Mouse (Mus musculus): Measurements from ENCODE around the gene Mccc1. TPM values are rescaled to one million over a fixed set of nuclear protein-coding genes. Genes with fewer than 3 reads are reported as not detected.

The Mccc1 gene
- total RNA-seq, 2 experiments from 2014 or later: 58.5 to 68.7 TPM

DNA sequence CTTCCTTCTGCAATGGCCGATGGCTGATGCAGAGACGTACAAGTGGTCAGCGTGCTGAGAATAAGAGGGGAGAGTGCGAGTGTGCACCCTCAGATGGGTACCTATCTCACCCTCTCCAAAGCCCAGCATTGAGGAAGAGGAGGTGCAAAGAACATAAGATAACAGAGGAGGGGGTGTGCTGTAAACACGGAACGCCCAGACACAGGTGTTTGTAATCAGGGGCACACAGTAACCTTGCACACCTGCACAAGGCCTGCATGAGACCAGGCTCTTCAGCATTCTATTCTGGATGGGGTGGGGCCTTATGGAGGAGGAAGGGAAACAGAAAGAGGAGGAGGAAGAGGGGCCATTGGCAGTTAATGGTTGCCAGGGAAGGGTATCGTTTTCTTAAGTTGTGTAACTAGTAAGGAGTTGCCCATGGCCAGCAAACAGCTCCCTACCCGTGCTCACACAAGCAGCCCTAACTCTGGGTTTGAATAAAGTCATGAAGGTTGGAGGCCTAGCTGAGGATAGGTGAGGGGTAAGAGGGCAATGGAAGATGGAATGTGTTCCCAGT is 33.0 kb downstream of the Mccc1 start:
- no peak for DNase-seq
- intact Hi-C loops (cut with DNase I): no loop called here

DNA sequence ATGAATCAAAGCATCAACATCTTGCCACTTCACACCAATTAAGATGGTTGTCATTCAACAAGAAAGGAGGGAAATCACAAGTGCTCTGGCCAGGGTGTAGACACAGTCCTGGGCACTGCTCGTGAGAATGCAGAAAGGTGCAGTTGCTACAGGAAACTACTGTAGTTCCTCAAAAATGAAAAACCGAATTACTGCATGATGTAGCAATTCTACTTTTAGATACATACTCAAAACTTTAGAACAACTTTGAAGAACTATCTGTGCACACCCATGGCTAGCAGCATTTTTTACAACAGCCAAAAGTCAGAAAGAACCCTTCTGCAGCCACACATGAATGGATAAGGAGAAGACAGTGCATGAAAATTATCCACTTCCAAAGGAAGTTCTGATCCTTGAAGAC is 34.0 kb downstream of the Mccc1 start:
- intact Hi-C loops (cut with DNase I): no loop called here
- DNase-seq: no peak

DNA sequence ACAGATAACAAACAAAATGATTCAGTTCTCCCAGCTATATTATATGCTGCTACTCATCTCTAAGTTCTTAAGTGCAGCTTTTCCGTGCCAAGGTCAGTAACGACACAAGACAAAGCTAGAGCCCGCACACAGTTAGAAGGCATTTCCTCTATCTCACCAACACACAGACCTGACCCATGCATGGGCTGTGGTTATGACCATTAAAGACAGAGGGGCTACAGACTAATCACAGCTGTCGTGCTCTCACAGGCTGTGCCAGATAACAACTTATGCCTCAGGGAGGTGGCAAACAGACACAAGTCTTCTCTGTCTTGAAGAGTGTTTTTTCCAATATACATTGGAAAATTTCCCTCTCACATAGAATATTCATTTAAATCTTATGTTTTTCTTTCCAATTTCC is 35.5 kb downstream of the Mccc1 start:
- intact Hi-C loops (cut with DNase I): no loop called here
- DNase-seq: no peak

DNA sequence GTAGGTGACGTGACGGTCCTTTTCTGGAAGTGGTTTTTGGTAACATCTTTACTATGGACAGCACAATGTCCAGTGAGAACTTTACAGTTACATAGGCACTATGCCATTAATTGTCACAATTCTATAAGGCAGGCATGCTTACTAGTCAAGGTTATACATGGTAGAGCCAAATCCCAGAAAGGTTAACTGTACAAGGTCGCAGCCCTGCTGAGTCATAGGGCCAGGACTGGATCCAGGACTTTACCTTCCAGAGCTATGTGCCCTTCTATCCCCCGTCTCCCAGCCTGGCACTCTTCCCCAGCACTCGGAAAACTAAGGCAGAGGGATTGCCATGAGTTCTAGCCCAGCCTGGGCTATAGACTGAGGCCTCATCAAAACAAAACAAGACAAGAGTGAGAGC is 36.6 kb downstream of the Mccc1 start:
- no peak for DNase-seq
- intact Hi-C loops (cut with DNase I): no loop called here

DNA sequence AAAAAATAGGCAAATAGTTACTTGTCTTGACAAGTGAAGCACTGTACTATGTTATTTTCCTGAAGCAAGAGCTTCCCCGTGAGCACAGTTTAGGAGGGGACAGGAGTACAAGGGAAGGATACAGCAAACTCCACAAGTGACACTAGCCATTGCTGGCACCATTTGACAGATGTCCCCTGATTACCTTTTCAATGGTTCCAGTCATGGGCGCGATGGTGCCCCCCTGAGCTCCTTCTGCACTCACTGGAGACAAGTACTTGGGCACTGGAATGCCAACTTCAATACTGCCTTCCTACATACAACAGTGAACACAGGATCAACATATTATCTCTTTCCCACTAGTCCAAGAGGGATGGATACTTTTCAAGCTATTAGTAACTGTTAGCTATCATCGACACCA is 37.1 kb downstream of the Mccc1 start:
- no peak for DNase-seq
- intact Hi-C loops (cut with DNase I): no loop called here

DNA sequence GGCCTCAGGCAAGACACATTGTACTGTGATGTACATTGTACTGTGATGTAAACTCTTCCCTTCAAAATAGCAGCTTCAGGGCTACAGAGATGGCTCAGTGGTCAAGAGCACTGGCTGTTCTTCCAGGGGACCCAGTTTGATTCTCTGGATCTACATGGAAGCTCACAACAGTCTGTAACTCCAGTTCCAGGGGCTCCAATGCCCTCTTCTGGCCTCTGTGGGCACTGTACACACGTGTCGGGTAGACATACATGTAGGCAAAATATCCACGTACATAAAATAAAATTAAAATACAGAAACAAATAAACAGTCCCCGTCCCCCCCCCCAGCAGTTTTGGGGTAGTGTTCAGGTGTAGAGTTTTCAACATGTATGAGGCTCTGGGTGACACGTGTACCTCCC is 37.5 kb downstream of the Mccc1 start:
- DNase-seq: no peak
- intact Hi-C loops (cut with DNase I): no loop called here

DNA sequence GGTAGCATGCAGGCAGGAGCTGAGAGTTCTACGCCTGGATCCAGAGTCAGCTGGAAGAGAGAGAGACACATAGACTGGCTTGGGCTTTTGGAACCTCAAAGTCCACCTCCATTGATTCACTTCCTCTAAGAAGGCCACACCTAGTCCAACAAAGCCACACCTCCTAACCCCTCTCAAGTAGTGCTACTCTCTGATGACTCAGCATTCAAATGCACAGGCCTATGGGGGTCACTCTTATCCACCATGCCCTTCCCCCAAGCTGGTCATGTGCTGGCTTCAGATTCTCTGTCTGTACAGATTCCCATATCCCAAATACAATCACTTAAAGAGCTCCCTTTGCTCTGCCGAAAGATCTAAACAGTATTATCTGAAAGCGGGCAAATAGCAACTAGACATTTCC is 43.2 kb downstream of the Mccc1 start:
- intact Hi-C loops (cut with DNase I): no loop called here
- no peak for DNase-seq

DNA sequence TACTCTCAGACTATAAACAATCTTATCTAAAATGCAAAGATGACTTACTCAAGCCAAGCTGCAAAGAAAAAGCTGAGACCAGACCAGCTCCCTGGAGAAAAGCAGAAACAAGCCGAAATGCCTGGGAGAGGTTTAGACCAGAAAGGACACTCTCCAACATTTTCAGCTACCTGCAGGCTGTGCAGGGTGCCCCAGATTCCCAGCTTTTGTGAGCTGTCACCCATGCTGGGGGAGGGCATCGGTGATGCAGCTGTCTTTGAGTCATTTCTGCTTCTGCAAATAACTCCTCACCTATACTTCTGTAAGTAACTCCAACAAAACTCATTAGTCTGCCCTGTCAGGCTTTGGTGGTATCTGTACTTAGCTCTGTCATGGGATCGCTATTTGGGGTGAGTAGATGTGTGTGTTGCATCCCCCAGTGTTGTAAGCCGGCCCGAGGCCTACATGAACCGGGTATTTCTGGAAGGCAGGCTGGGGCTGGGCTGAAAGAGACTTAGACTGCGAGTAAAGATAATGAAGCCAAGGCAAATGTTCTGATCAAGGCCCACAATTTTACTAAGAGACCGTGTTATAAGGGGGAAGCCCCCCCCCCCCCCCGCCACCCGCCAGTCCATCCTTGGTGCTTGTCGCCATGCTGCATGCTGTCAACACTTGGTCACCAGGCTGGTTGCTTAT is 45.4 kb downstream of the Mccc1 start:
- DNase-seq: no peak
- intact Hi-C loops (cut with DNase I): no loop called here

DNA sequence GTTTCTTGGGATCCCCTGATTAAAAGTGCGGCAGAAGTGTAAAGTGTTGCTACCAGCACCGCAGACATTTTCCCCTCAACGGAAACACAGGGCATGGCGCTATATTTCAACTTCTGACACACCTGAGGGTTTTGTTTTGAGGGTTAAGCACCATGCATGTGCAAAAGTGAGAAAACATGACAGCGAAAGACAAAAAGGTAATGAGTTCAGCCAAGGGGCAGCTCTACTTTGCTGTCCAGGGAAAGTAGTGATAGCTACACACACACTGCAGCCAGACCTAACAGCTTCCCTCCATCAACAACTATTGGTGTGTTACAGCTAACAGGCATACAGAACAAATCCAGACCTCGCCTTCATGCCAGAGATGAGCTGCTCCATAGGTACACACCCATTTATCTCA is 46.7 kb downstream of the Mccc1 start:
- no peak for DNase-seq

DNA sequence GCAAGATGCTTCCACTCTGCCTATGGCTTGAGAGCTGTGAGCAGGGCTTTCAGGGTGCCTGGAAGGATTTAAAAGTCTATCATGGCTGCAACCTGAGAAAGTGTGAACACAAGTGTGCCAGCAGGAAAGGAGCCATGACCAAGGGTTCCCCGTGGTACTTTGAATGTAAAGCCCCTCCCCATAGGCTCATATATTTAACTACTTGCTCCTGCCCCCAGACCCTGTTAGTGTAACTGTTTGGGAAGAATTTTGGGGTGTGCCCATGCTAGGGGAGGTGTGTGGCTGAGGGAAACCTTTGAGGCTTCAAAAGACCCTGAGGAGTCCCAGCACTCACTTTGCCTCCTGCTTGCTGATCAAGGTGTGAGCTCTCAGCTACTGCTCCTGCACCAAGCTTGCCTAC is 47.3 kb downstream of the Mccc1 start:
- DNase-seq: no peak
- intact Hi-C loops (cut with DNase I): no loop called here

More for the DNA sequence above, 46.7 kb downstream of the Mccc1 start:
- intact Hi-C loops (cut with DNase I): no loop called here

DNA sequence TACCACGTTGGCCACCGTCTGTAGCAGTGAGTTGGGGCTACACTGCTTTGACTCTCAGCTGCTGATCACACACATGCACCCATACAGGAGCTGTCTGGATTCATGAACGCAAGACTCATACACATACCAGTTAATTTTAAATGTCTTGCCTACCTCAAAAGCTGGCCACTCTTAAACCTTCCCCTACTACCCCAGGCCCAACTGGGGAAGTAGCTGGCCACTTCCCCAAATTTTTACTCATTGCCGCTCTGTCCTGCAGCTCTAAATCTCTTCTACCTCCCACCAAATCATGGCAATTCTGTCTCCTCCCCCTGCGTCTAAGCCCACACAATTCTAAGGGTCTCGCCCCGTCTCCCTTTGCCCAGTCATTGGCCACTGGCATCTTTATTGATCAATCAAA is 52.3 kb downstream of the Mccc1 start:
- no peak for DNase-seq
- intact Hi-C loops (cut with DNase I): no loop called here

DNA sequence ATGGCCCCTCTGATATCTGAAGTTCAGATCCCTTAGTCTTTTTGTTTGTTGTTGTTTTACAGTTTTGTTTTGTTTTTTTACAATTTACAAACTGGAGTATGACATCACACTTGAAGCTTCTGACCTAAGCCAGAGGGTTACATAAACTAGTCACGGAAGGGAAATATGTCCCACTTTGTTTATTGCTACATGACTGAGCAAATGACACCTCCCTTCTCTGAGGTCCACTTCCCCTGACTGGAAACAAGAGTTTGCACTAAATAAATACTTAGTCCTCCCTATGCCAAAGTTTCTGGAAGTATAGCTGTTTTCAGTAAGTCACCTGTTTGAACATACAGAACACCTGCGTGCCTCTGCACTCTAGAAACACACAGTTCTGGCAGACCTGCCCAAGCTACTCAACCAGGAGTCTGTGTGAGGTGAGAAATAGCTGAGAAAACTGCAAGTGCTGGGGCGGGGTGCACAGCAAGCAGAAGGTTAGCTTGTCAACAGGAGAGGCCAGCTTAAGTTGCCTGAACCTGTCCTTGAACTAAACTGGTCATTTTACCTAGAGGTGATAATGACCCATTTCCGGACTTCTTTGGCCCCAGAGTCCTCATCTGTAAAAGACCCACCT is 59.9 kb downstream of the Mccc1 start:
- intact Hi-C loops (cut with DNase I): no loop called here
- no peak for DNase-seq

DNA sequence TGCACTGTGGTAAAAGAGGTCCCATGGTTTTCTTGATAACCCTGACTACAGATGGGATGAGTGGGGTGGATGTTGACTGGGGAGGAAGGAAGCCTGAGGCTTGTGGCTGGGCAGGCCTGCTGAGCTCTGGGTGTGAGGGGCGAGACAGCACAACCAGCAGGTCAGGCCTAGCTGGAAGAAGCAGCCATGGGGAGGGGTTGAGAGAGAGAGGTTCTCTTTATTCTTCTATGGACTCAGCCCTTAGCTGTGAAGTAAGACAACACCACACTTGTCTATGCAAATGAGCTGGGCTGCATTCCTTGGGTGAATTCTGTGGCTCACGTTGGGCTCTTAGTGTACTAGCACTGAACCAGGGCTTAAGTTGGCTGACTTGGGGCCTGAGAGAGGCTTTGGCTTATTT is 60.4 kb downstream of the Mccc1 start:
- no peak for DNase-seq
- intact Hi-C loops (cut with DNase I): no loop called here

DNA sequence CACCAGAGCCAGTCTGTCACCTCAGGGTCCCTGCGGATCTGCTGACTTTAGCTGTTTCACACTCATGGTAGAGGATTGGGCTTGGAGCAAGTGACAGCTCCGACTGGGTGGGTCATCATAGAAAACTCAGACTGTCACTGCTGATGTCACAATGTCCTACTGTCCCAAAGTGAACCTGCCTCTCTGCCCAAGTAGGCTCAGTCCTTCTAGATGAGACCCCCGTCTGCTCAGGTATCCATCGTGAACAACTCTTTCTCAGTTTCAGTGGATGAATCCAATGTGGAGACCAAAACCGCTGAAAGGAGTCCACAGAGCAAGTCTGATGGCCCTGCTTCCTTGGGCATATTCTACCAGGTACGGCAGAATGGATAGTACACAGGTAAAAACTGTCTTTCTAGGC is 63.1 kb downstream of the Mccc1 start, which contains the start of gene Dcun1d1:
TSS of gene Dcun1d1 (minus strand) at position 101 of the 400 bp plus-strand sequence.
- DNase-seq: no peak
- intact Hi-C loops (cut with DNase I): no loop called here

DNA sequence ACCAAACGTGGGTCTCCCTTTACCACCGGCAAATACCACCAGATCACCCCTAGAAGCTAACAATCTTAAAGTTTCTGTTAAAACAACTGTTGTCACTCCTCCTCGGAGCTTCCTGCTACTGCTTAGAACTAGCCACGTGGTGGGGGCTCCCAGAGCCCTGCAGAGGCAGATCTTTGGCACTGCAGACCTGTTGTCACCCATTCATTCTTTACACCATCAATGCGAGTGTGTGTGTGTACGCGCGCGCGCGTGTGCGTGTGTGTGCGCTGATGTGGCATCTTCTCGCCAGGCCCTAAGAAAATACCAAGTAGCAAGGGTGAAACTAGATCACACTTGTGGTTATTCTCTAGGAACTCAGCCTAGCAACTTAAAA is 67.1 kb downstream of the Mccc1 start:
- intact Hi-C loops (cut with DNase I): loop anchor here (5.0 kb wide), 2 partner anchors 64 to 181 kb away; partner anchors contain the start of gene Atp11b

DNA sequence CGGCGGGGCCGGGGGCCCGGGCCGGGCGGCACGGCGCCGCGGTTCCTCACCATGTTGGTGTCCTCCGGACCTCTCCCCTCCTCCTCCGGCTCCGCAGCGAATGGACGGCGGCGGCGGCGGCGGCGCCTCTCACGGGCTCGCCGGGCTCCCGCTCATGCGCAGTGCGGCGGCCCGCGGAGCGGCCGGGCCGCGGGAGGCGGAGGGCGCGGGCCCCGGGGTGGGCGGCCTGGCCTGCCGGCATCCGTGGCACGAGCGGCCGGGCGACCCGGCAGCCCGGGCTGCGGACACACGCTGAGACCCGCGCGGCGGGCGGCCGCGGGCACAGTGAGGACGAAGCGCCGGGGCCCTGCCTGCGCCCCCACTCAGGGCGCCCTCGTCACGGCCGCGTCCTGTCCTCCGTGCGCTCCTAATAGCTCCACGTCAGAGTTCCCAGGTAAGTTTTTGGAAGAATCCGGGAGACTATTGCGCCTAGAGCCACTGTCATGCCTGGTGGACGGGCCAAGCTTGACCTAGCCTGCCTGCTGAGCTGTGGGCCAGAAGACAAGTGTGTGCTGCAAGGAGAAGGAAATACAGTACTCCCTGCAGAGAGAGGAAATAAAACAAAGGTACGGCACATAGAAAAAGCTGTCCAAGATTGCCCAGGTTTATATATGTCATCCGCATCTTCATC is 67.6 kb downstream of the Mccc1 start:
- intact Hi-C loops (cut with DNase I): loop anchor here (5.0 kb wide), 2 partner anchors 64 to 181 kb away; partner anchors contain the start of gene Atp11b
- DNase-seq: peak; percentile 91 to 92

More for the DNA sequence above, 67.1 kb downstream of the Mccc1 start:
- DNase-seq: peak; percentile 7 to 33

DNA sequence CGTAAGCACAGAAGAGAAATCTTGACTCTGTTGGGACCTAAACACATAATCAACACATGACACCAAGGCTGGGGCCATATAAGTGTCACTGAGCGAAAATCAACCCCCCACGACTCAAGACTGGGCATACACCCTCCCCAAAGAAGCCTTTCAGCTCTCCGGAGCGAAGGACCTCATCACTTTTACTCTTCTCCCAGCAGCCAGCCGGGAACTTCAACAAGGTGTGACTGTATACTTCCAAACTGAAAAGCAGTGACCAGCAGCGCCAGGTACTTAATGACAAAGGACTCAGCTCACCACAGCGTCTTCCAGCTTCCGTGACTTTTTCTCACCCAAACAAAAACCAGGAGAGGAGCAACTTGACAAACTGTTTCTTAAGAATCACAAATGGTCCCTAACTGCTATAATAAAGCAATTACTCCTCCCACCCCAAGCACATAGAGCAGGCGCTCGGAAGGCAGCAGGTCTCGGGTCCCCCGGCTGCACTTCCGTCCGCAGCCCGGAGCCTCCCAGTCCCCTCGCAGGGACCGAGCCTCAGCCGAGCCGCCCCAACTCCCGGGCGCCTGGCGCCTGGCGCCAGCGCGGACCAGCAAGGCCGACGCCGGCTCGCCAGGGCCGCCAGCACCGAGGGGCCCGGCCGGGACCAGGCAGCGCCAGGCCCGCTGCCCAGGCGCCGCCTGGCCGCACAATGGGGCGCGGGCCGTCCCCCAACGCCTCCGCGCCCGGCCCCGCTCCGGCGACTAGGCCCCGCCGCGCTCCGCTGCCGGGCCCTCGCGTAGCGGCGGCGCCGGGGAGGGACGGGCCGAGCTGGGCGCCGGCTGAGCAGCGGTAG is 68.4 kb downstream of the Mccc1 start:
- peak in 1 of 2 experiments; percentile 73 for DNase-seq
- intact Hi-C loops (cut with DNase I): loop anchor here (5.0 kb wide), 2 partner anchors 65 to 180 kb away; partner anchors contain the start of gene Atp11b

DNA sequence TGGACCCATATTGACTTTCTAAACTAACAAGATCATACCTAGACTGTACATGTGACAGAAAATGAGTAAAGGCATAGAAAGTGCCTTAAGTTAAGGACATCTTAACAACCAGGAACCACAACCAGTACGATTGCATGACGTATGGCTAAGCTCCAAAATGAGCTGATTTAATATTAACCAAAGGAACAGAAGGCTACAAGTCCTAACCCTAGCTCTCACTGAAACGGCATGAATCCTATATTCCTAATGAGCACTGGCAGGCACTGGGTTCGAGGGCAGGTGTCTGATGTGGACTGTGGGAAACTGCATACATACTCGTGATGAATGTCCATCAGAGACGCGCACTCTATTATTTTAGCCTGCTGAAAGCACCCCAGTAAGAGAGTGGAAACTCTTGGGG is 69.1 kb downstream of the Mccc1 start:
- intact Hi-C loops (cut with DNase I): loop anchor here (5.0 kb wide), 2 partner anchors 66 to 179 kb away; partner anchors contain the start of gene Atp11b

DNA sequence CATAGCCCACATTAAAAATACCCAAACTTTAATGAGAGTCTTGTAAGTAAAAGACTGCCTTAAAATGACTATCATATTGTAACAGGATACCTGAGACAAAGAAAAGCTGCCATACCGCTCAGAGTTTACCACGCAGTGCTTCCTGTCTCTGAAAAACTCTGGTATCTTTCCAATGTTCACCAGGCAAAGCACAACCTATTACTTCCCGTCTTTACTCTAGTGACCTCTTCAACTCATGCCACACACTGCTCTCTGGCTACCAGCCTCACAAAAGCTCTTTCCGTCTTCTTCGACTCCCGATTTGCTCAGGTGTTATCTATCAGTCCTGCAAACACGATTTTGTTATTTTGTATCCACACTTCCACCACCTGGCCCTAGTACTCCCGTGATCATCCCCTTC is 70.6 kb downstream of the Mccc1 start:
- intact Hi-C loops (cut with DNase I): loop anchor here (5.0 kb wide), 2 partner anchors 67 to 178 kb away; partner anchors contain the start of gene Atp11b
- no peak for DNase-seq

More for the DNA sequence above, 69.1 kb downstream of the Mccc1 start:
- DNase-seq: no peak

DNA sequence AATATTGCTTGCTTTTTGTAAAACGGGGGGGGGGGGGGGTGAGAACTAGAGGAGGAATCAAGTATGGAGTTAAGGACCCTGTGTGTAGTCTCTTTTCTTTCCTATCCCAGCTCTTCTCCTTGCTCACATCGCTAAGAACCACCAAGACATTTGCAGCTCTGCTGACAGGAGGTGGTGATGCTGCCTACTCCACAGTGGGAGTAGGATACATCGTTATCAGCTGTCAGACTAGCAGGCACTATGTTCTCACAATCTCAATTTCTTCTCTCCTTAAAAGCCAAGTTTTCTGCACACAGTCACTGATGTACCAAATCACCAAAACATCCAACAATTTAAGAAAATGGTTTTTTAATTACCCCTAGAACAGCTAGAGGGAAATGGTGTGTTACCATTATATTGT is 71.1 kb downstream of the Mccc1 start:
- intact Hi-C loops (cut with DNase I): no loop called here
- no peak for DNase-seq
